Comparison of ENCODE assay signal across 25 mouse cellular contexts in the genomic region with DNA sequence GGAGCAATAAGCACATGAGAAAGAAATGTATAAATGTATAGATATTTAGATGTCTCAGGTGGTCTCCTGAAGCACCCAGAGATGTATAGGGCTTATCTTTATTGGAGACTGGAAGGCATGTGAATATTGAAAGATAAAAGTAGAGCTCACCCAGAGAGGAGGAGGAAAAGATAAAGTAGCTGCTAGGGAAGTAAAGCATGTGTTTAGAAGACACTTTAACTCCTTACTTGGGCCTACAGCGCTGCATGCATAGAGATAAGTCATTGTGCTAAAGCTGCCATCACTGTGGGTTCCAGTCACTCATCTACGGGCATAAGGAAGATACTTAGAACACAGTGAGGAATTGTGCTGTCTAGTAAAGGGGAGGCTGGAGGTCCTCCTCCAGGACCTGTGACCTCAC. TPM values are rescaled to one million over a fixed set of nuclear protein-coding genes. Genes with fewer than 3 reads are reported as not detected.
A peak's percentile ranks its signal among the peaks of the same experiment; 100 is the strongest.
DNase-seq lines count a peak whose midpoint lies in the region; ATAC-seq and TF ChIP-seq lines count a peak whose summit lies in the region.
"Had no signal": no experiment of that assay in that cellular context is flagged by ENCODE, and none has a peak within 500 bp of the region (broad histone marks: within the 10 kb centered on the region; RNA-seq: fewer than 3 reads in every experiment).

No protein-coding gene starts in this region.

- H3K27ac ChIP-seq in heart, embryonic 11.5 days (ENCODE audit: low read depth, low read length) = 0 out of 2 replicates have a peak overlapping the region, but pooled peaks have one; percentile 15
- no peak overlapping the region for H3K27ac ChIP-seq in liver, embryonic 14.5 days
- H3K27ac ChIP-seq: embryonic facial prominence, embryonic 12.5 days; forebrain, embryonic 15.5 days; gastrocnemius, adult 2 months; hindbrain, embryonic 10.5 days; hindbrain, embryonic 15.5 days had no signal

- H3K9me3 ChIP-seq in heart, embryonic 11.5 days (replicated peaks; ENCODE audit: control insufficient read depth, low read length) = no peaks in the 10 kb centered on the region
- no peaks in the 10 kb centered on the region for H3K9me3 ChIP-seq in liver, embryonic 14.5 days (ENCODE audit: control insufficient read depth, low read length)
- H3K9me3 ChIP-seq: embryonic facial prominence, embryonic 12.5 days; forebrain, embryonic 15.5 days; G1E; hindbrain, embryonic 10.5 days; hindbrain, embryonic 15.5 days had no signal

- intact Hi-C loops in heart, postnatal 14 days (cut with DNase I) = loop anchor here (5.0 kb wide), 1 partner anchor 605 kb away; no protein-coding TSS in a partner anchor

- H3K9ac ChIP-seq in heart, embryonic 11.5 days (ENCODE audit: low read depth, low read length) = no peak overlapping the region
- no peak overlapping the region for H3K9ac ChIP-seq in liver, embryonic 14.5 days (replicated peaks)
- H3K9ac ChIP-seq: embryonic facial prominence, embryonic 12.5 days; forebrain, embryonic 15.5 days; hindbrain, embryonic 15.5 days had no signal

- ATAC-seq in heart, embryonic 11.5 days (replicated peaks; ENCODE audit: insufficient number of reproducible peaks, low FRiP score, low TSS enrichment) = no peak
- ATAC-seq in liver, embryonic 14.5 days (ENCODE audit: insufficient read depth) = peak; percentile 86
- peak; percentile 66 for ATAC-seq in megakaryocyte progenitor cell, adult 5-6 weeks (replicated peaks; ENCODE audit: poor library complexity)
- ATAC-seq in frontal cortex, adult (ENCODE audit: low TSS enrichment) = no peak
- ATAC-seq: activated CD4-positive, CD25-positive, alpha-beta regulatory T cell, adult 4 months; CD4-positive, CD25-positive, alpha-beta regulatory T cell, adult 4 months; forebrain, embryonic 15.5 days; Patski had no signal

- H3K36me3 ChIP-seq in heart, embryonic 11.5 days (ENCODE audit: control insufficient read depth, insufficient read depth, low read length) = no peaks in the 10 kb centered on the region
- H3K36me3 ChIP-seq in liver, embryonic 14.5 days (replicated peaks; ENCODE audit: control insufficient read depth, insufficient read depth, low read depth) = no peaks in the 10 kb centered on the region
- H3K36me3 ChIP-seq: embryonic facial prominence, embryonic 12.5 days; forebrain, embryonic 15.5 days; G1E; hindbrain, embryonic 15.5 days had no signal

- 36% methylated on average over 2 of the region's 2 CpGs for WGBS in heart, embryonic 11.5 days (ENCODE audit: insufficient replicate concordance)
- 25% methylated on average over 2 of the region's 2 CpGs for WGBS in liver, embryonic 14.5 days (ENCODE audit: insufficient replicate concordance)

- TF ChIP-seq EP300 in liver, embryonic 14.5 days (IDR thresholded peaks at IDR 0.05; ENCODE audit: low read depth) = peak; percentile 70

- no peak for DNase-seq in heart, postnatal 14 days
- peak; percentile 20 for DNase-seq in liver
- peak in 2 of 3 experiments; percentile 16 to 23 for DNase-seq in liver, embryonic 14.5 days (ENCODE audit: low read depth in 3 of 3, low spot score in 3 of 3)
- DNase-seq in adrenal gland, adult 2 months = no peak
- no peak for DNase-seq in heart, postnatal 4 days
- DNase-seq: adrenal gland, adult 8-10 months; adrenal gland, postnatal 36 days; B cell, adult 2 months; cerebellum, adult 11 months; cerebellum, adult 8-10 months; cerebellum, postnatal 14 days; gastrocnemius, adult 2 months; gastrocnemius, postnatal 25 days; heart, postnatal 10 days had no signal

- no peak overlapping the region for H3K4me3 ChIP-seq in heart, embryonic 11.5 days (ENCODE audit: low read depth, low read length)
- H3K4me3 ChIP-seq in liver, embryonic 14.5 days (ENCODE audit: insufficient read depth in 1 of 2, low read depth in 2 of 2, low read length in 2 of 2) = no peak overlapping the region
- H3K4me3 ChIP-seq: embryonic facial prominence, embryonic 12.5 days; forebrain, embryonic 15.5 days; gastrocnemius, adult 2 months; hindbrain, embryonic 10.5 days; hindbrain, embryonic 15.5 days had no signal

- peaks cover 6% of the 10 kb centered on the region; the same call in 1 of the 2 replicates for H3K4me1 ChIP-seq in heart, embryonic 11.5 days (ENCODE audit: control insufficient read depth, insufficient read depth, low read length)
- H3K4me1 ChIP-seq in liver, embryonic 14.5 days (replicated peaks; ENCODE audit: control insufficient read depth in 2 of 2, insufficient read depth in 2 of 2, low read length in 1 of 2) = peaks cover 4 to 10% of the 10 kb centered on the region in 2 experiments; a peak in 3 of 4 replicates
- H3K4me1 ChIP-seq: hindbrain, embryonic 10.5 days had no signal

- H3K4me2 ChIP-seq in heart, embryonic 11.5 days = no peak overlapping the region
- H3K4me2 ChIP-seq in liver, embryonic 14.5 days (ENCODE audit: low read depth) = no peak overlapping the region
- H3K4me2 ChIP-seq: embryonic facial prominence, embryonic 12.5 days; forebrain, embryonic 15.5 days; hindbrain, embryonic 15.5 days had no signal

- no peak for TF ChIP-seq CTCF in liver, embryonic 14.5 days (IDR thresholded peaks at IDR 0.05; ENCODE audit: low read depth)

- no peaks in the 10 kb centered on the region for H3K27me3 ChIP-seq in heart, embryonic 11.5 days (ENCODE audit: control insufficient read depth, insufficient read depth, low read length)
- no peaks in the 10 kb centered on the region for H3K27me3 ChIP-seq in liver, embryonic 14.5 days (ENCODE audit: control insufficient read depth, insufficient read depth, low read length)
- H3K27me3 ChIP-seq: embryonic facial prominence, embryonic 12.5 days; forebrain, embryonic 15.5 days; hindbrain, embryonic 15.5 days; Patski had no signal

RNA-seq across cellular contexts. Expression of a gene that starts 46.9 kb away (rescaled TPM):
- polyA plus RNA-seq in heart, embryonic 11.5 days (2014; fragmentation: Nextera tagmentation; extraction: Ambion mirVana) = 3.5 and 3.7 TPM in 2 replicates
- total RNA-seq in heart, postnatal 14 days (2021) = 10 to 100 TPM; 25.5 to 30.7 TPM
- polyA plus RNA-seq in liver, embryonic 14.5 days (2012; rRNA removed) = 0.16 and 0.21 TPM in 2 replicates
- polyA plus RNA-seq in liver, embryonic 14.5 days (2014; fragmentation: Nextera tagmentation; extraction: Ambion mirVana) = 0.25 and 0.34 TPM in 2 replicates
- total RNA-seq in megakaryocyte progenitor cell, adult 5-6 weeks (2015) = 9.0 and 22.5 TPM in 2 replicates
- total RNA-seq in megakaryocyte progenitor cell, adult 5-6 weeks (2017) = 2.8 and 4.2 TPM in 2 replicates
- total RNA-seq in adrenal gland, adult 2 months (2021) = 10 to 100 TPM; 40.6 to 43.7 TPM
- polyA plus RNA-seq in adrenal gland, adult 2 months (2012; rRNA removed) = 2.3 and 4.9 TPM in 2 replicates
- total RNA-seq in heart, postnatal 4 days (2021) = 10 to 100 TPM; 41.0 to 43.9 TPM
- polyA plus RNA-seq: activated CD4-positive, CD25-positive, alpha-beta regulatory T cell, adult 4 months; CD4-positive, CD25-positive, alpha-beta regulatory T cell, adult 4 months had no signal

Comparison
In these comparisons a context has a peak if more than half of its experiments do, and no peak if none do; other contexts are left out.
1. ATAC-seq: peak in liver, embryonic 14.5 days (single experiment) and megakaryocyte progenitor cell, adult 5-6 weeks (single experiment); none in heart, embryonic 11.5 days (single experiment) and frontal cortex, adult (single experiment).
2. DNase-seq: peak in liver (single experiment) and liver, embryonic 14.5 days (2 of 3); none in heart, postnatal 14 days (0 of 2), adrenal gland, adult 2 months (single experiment) and heart, postnatal 4 days (single experiment).